In genomic region chr11:100673169-100673568, GRCm38 (mm10) we compare ENCODE assay signal across 9 mouse cellular contexts. TPM values are rescaled to one million over a fixed set of nuclear protein-coding genes. Genes with fewer than 3 reads are reported as not detected.
A peak's percentile ranks its signal among the peaks of the same experiment; 100 is the strongest.
DNase-seq lines count a peak whose midpoint lies in the region; ATAC-seq and TF ChIP-seq lines count a peak whose summit lies in the region.
"Had no signal": no experiment of that assay in that cellular context is flagged by ENCODE, and none has a peak within 500 bp of the region (broad histone marks: within the 10 kb centered on the region; RNA-seq: fewer than 3 reads in every experiment).

No protein-coding gene starts in this region.

- TF ChIP-seq CTCF in midbrain, postnatal 0 days (IDR thresholded peaks at IDR 0.05) = no peak

- H3K27ac ChIP-seq in heart, embryonic 15.5 days = no peak overlapping the region
- H3K27ac ChIP-seq in limb, embryonic 12.5 days = no peak overlapping the region
- no peak overlapping the region for H3K27ac ChIP-seq in midbrain, postnatal 0 days (ENCODE audit: low read depth, low read length)

- H3K9me3 ChIP-seq in heart, embryonic 15.5 days (replicated peaks) = no peaks in the 10 kb centered on the region
- H3K9me3 ChIP-seq in limb, embryonic 12.5 days = 0 out of 2 replicates have a peak, but pooled peaks cover 3% of the 10 kb centered on the region
- no peaks in the 10 kb centered on the region for H3K9me3 ChIP-seq in midbrain, postnatal 0 days (ENCODE audit: low read length)

- H3K36me3 ChIP-seq in heart, embryonic 15.5 days = no peaks in the 10 kb centered on the region
- H3K36me3 ChIP-seq in limb, embryonic 12.5 days = no peaks in the 10 kb centered on the region
- no peaks in the 10 kb centered on the region for H3K36me3 ChIP-seq in midbrain, postnatal 0 days (ENCODE audit: insufficient read depth, low read length)

- 0 out of 2 replicates have a peak overlapping the region, but pooled peaks have one; percentile 3 for H3K4me3 ChIP-seq in heart, embryonic 15.5 days
- H3K4me3 ChIP-seq in limb, embryonic 12.5 days (replicated peaks) = peak overlapping the region; percentile 20
- no peak overlapping the region for H3K4me3 ChIP-seq in midbrain, postnatal 0 days (ENCODE audit: low read depth, low read length)
- H3K4me3 ChIP-seq: myocyte had no signal

- WGBS in heart, embryonic 15.5 days = 6% methylated on average over 23 of the region's 23 CpGs
- 4% methylated on average over 23 of the region's 23 CpGs for WGBS in limb, embryonic 12.5 days
- 6% methylated on average over 23 of the region's 23 CpGs for WGBS in midbrain, postnatal 0 days

- H3K4me2 ChIP-seq in heart, embryonic 15.5 days = peak overlapping the region; percentile 45
- peak overlapping the region; percentile 53 for H3K4me2 ChIP-seq in limb, embryonic 12.5 days
- H3K4me2 ChIP-seq in midbrain, postnatal 0 days (ENCODE audit: low read depth, low read length, poor library complexity, severe bottlenecking) = peak overlapping the region; percentile 20; the same call in 1 of the 2 replicates

- H3K27me3 ChIP-seq in heart, embryonic 15.5 days = peaks cover 16% of the 10 kb centered on the region
- peaks cover 28% of the 10 kb centered on the region for H3K27me3 ChIP-seq in limb, embryonic 12.5 days
- peaks cover 8% of the 10 kb centered on the region; the same call in 1 of the 2 replicates for H3K27me3 ChIP-seq in midbrain, postnatal 0 days (ENCODE audit: insufficient read depth, low read length)

- H3K4me1 ChIP-seq in heart, embryonic 15.5 days (replicated peaks) = peaks cover 21% of the 10 kb centered on the region
- peaks cover 20% of the 10 kb centered on the region for H3K4me1 ChIP-seq in limb, embryonic 12.5 days (replicated peaks)
- H3K4me1 ChIP-seq in midbrain, postnatal 0 days (ENCODE audit: insufficient read depth, low read length) = no peaks in the 10 kb centered on the region

- peak overlapping the region; percentile 14; the same call in 1 of the 2 replicates for H3K9ac ChIP-seq in heart, embryonic 15.5 days
- peak overlapping the region; percentile 57 for H3K9ac ChIP-seq in limb, embryonic 12.5 days (replicated peaks)
- H3K9ac ChIP-seq in midbrain, postnatal 0 days (replicated peaks; ENCODE audit: low read length, poor library complexity, severe bottlenecking) = 0 out of 2 replicates have a peak overlapping the region, but pooled peaks have one; percentile 29

- DNase-seq in frontal cortex, postnatal 14 days (ENCODE audit: low spot score in 2 of 2) = no peak
- DNase-seq in midbrain, postnatal 0 days (ENCODE audit: low spot score) = peak; percentile 38
- DNase-seq in spleen, postnatal 36 days (ENCODE audit: low spot score in 2 of 2) = no peak

- peak; percentile 41; the same call in 1 of the 2 replicates for ATAC-seq in frontal cortex, adult (ENCODE audit: low TSS enrichment)
- ATAC-seq in erythroblast, adult 5-6 weeks (replicated peaks; ENCODE audit: low FRiP score, poor library complexity, severe bottlenecking) = 0 out of 2 replicates have a peak, but pooled peaks have one; percentile 19
- no peak for ATAC-seq in heart, embryonic 15.5 days (replicated peaks; ENCODE audit: insufficient number of reproducible peaks, insufficient read depth, low FRiP score, low read depth)
- peak; percentile 56; the same call in 1 of the 2 replicates for ATAC-seq in limb, embryonic 12.5 days (ENCODE audit: insufficient number of reproducible peaks, insufficient read depth, low FRiP score, low TSS enrichment, low read depth)
- 0 out of 2 replicates have a peak, but pooled peaks have one; percentile 13 for ATAC-seq in midbrain, postnatal 0 days (ENCODE audit: low FRiP score)
- ATAC-seq in monocyte, adult 5-6 weeks (replicated peaks; ENCODE audit: insufficient number of reproducible peaks, low FRiP score, low TSS enrichment, poor library complexity, severe bottlenecking) = no peak

RNA-seq across cellular contexts. Expression of gene Zfp385c, which starts 19.1 kb away (rescaled TPM):
- 0.63 TPM in 1 of 2 replicates, not detected in the other for total RNA-seq in erythroblast, adult 5-6 weeks (2015; ENCODE audit: low replicate concordance)
- not detected in 2 replicates for total RNA-seq in erythroblast, adult 5-6 weeks (2017; ENCODE audit: low replicate concordance)
- 0.09 and 0.16 TPM in 2 replicates for polyA plus RNA-seq in heart, embryonic 15.5 days (2015; fragmentation: Nextera tagmentation; extraction: Ambion mirVana)
- polyA plus RNA-seq in limb, embryonic 12.5 days (2016; fragmentation: Nextera tagmentation; extraction: Ambion mirVana) = 0.70 and 0.74 TPM in 2 replicates
- total RNA-seq in midbrain, postnatal 0 days (2014; rRNA removed) = 0.66 and 2.5 TPM in 2 replicates
- polyA plus RNA-seq in midbrain, postnatal 0 days (2015; fragmentation: Nextera tagmentation; extraction: Ambion mirVana) = 0.53 and 0.98 TPM in 2 replicates
- 0.32 to 0.76 TPM (median 0.49 TPM) in 3 replicates for total RNA-seq in monocyte, adult 5-6 weeks (2017)

RNA-seq across cellular contexts. Expression of gene Dhx58, which starts 30.9 kb away (rescaled TPM):
- 8.4 and 14.0 TPM in 2 replicates for total RNA-seq in erythroblast, adult 5-6 weeks (2015; ENCODE audit: low replicate concordance)
- total RNA-seq in erythroblast, adult 5-6 weeks (2017; ENCODE audit: low replicate concordance) = 8.8 and 22.0 TPM in 2 replicates
- polyA plus RNA-seq in heart, embryonic 15.5 days (2015; fragmentation: Nextera tagmentation; extraction: Ambion mirVana) = 1.5 and 2.1 TPM in 2 replicates
- polyA plus RNA-seq in limb, embryonic 12.5 days (2016; fragmentation: Nextera tagmentation; extraction: Ambion mirVana) = 3.3 and 3.8 TPM in 2 replicates
- total RNA-seq in midbrain, postnatal 0 days (2014; rRNA removed) = 2.4 and 3.8 TPM in 2 replicates
- polyA plus RNA-seq in midbrain, postnatal 0 days (2015; fragmentation: Nextera tagmentation; extraction: Ambion mirVana) = 1.8 and 2.2 TPM in 2 replicates
- 26.9 to 31.5 TPM (median 28.6 TPM) in 3 replicates for total RNA-seq in monocyte, adult 5-6 weeks (2017)

RNA-seq across cellular contexts. Expression of gene Kat2a, which starts 39.1 kb away (rescaled TPM):
- 6.0 and 10.9 TPM in 2 replicates for total RNA-seq in erythroblast, adult 5-6 weeks (2015; ENCODE audit: low replicate concordance)
- 3.1 and 6.6 TPM in 2 replicates for total RNA-seq in erythroblast, adult 5-6 weeks (2017; ENCODE audit: low replicate concordance)
- polyA plus RNA-seq in heart, embryonic 15.5 days (2015; fragmentation: Nextera tagmentation; extraction: Ambion mirVana) = 26.5 and 36.7 TPM in 2 replicates
- polyA plus RNA-seq in limb, embryonic 12.5 days (2016; fragmentation: Nextera tagmentation; extraction: Ambion mirVana) = 64.0 and 65.8 TPM in 2 replicates
- 62.8 and 75.6 TPM in 2 replicates for total RNA-seq in midbrain, postnatal 0 days (2014; rRNA removed)
- 69.9 and 70.0 TPM in 2 replicates for polyA plus RNA-seq in midbrain, postnatal 0 days (2015; fragmentation: Nextera tagmentation; extraction: Ambion mirVana)
- 6.1 to 9.9 TPM (median 7.1 TPM) in 3 replicates for total RNA-seq in monocyte, adult 5-6 weeks (2017)

RNA-seq across cellular contexts. Expression of gene Hspb9, which starts 40.5 kb away (rescaled TPM):
- not detected in 2 replicates for total RNA-seq in erythroblast, adult 5-6 weeks (2015; ENCODE audit: low replicate concordance)
- total RNA-seq in erythroblast, adult 5-6 weeks (2017; ENCODE audit: low replicate concordance) = not detected in 2 replicates
- polyA plus RNA-seq in heart, embryonic 15.5 days (2015; fragmentation: Nextera tagmentation; extraction: Ambion mirVana) = not detected in 2 replicates
- 0.47 TPM in 1 of 2 replicates, not detected in the other for polyA plus RNA-seq in limb, embryonic 12.5 days (2016; fragmentation: Nextera tagmentation; extraction: Ambion mirVana)
- total RNA-seq in midbrain, postnatal 0 days (2014; rRNA removed) = not detected in 2 replicates
- not detected in 2 replicates for polyA plus RNA-seq in midbrain, postnatal 0 days (2015; fragmentation: Nextera tagmentation; extraction: Ambion mirVana)
- total RNA-seq in monocyte, adult 5-6 weeks (2017) = not detected in 3 replicates

RNA-seq across cellular contexts. Expression of gene Dnajc7, which starts 53.2 kb away (rescaled TPM):
- total RNA-seq in erythroblast, adult 5-6 weeks (2015; ENCODE audit: low replicate concordance) = 31.8 and 31.9 TPM in 2 replicates
- 25.8 and 50.7 TPM in 2 replicates for total RNA-seq in erythroblast, adult 5-6 weeks (2017; ENCODE audit: low replicate concordance)
- 184 and 206 TPM in 2 replicates for polyA plus RNA-seq in heart, embryonic 15.5 days (2015; fragmentation: Nextera tagmentation; extraction: Ambion mirVana)
- 282 and 288 TPM in 2 replicates for polyA plus RNA-seq in limb, embryonic 12.5 days (2016; fragmentation: Nextera tagmentation; extraction: Ambion mirVana)
- 67.1 and 75.9 TPM in 2 replicates for total RNA-seq in midbrain, postnatal 0 days (2014; rRNA removed)
- 228 and 234 TPM in 2 replicates for polyA plus RNA-seq in midbrain, postnatal 0 days (2015; fragmentation: Nextera tagmentation; extraction: Ambion mirVana)
- total RNA-seq in monocyte, adult 5-6 weeks (2017) = 239 to 305 TPM (median 293 TPM) in 3 replicates

Comparison
In these comparisons a context has a peak if more than half of its experiments do, and no peak if none do; other contexts are left out.
1. ATAC-seq: peak in frontal cortex, adult (single experiment), erythroblast, adult 5-6 weeks (single experiment), limb, embryonic 12.5 days (single experiment) and midbrain, postnatal 0 days (single experiment); none in heart, embryonic 15.5 days (single experiment) and monocyte, adult 5-6 weeks (single experiment).
2. Peak in every context shown above with its lines, with median percentiles within 50 percentile points of each other: H3K4me2 ChIP-seq and H3K9ac ChIP-seq.